Mouse (Mus musculus) c-Kit-negative CD71-positive TER-119-positive erythroid progenitor cells, embryonic 14.5 days (primary cell): Measurements from ENCODE around the gene 4922502D21Rik.

Experiments
- DNase-seq: peaks from one replicate; pipeline ENCODE4 v3.0.0-alpha.2; 2013; ENCODE audit warnings: low read depth, low spot score

Gene 4922502D21Rik

DNA sequence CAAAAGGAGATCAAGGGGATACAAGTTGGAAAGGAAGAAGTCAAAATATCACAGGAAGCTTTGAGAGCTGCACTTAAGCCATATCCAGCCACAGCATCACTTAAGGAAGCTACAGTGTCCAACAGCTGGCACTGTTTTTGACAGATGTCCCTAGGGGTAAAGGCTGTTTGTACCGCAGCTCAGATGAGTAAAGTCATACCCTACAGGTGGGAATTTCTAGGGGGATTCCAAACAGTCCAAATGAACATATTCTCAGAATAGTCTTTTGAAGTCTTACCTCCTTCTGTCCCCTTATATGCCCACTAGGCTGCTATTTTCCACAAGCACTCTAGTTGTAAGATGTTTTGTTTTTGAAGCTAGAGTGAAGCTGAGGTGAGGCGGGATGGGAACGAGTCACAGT lies 19.1 kb downstream of the 4922502D21Rik start:
- DNase-seq: no peak

DNA sequence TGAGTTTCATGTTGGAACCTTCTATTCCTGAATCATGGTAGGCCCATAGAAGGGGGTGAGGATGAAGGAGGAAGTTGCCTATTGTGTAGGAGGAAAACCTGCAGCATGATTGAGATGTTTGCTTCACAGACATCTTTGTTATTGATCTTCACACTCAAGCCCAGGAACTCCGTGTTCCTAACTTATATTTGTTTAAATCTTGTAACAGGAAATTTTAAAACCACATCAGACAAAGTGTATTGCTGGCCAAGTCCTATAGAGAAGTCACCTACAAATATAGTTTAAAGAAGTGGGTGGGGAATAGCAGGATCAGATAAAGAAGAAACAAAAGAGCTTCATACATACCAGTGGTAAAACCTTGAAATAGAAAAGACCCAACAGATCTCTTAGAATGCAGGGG lies 27.4 kb downstream of the 4922502D21Rik start:
- DNase-seq: no peak

DNA sequence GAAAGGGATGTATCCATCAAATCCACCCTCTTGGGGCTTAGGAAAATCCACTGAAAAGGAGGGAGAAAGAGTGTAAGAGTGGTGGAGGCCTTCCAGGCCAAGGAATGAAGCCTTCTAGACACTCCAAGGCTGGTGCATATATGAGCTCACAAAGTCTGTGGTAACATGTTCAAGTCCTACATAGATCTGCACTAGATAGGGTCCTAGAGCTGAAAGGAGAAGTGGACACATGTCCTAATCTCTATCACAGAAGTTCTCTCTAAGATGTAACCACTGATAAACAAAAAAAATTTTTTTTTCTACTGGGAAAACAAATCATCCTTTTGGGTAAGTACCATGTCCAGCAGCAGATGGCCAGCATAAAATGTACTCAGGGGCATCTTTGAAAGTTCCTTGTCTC lies 42.9 kb downstream of the 4922502D21Rik start:
- no peak for DNase-seq

DNA sequence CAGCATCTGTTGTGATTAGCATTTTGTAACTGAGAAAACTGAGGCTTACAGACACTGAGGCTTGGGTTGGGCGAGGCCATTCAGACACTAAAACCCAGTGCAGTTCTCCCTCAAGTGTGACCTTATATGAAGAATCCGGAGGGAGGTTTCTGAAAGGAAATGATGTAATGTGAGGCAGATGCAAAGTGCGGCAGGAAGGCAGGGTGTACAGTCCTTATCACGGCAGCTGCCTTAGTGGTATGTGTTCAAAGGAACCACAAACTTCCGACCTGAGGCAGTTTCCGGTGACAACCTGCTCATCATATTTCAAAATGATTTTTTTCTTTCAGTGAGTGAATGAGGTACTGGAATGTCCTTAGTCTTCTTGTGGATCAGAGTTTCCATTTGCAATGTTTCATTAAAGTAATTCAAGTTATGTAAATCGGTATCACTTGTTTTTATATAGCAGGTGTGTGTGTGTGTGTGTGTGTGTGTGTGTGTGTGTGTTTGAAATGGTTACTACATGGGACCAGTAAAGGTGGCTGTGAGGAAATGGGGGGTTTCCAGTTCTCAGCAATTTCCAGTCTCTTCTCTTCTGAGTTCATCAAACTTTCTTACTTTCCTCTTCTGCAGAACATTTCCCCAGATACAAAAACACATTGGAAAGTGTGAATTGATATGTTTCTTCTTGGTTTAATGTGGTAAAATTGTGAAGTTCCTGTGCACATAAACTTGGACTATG lies 47.1 kb downstream of the 4922502D21Rik start:
- no peak for DNase-seq

DNA sequence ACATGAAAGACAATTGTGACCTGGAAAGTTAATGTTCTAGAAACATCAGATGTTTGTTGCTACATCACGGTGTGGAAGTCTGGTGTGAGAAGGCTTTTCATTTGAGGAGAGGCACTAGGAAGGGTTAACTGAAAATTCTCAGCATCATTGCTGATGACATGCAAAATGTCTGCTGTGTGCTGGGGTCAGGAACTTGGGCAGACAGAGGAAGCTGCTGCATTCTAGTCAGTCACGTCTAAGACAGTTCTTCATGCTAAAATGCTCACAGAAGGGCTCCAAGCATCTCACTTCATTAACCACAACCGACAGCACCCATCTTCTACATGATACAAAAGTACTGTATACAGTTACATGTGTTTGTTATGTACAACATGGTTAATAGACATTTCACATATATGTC lies 48.3 kb downstream of the 4922502D21Rik start:
- DNase-seq: no peak

DNA sequence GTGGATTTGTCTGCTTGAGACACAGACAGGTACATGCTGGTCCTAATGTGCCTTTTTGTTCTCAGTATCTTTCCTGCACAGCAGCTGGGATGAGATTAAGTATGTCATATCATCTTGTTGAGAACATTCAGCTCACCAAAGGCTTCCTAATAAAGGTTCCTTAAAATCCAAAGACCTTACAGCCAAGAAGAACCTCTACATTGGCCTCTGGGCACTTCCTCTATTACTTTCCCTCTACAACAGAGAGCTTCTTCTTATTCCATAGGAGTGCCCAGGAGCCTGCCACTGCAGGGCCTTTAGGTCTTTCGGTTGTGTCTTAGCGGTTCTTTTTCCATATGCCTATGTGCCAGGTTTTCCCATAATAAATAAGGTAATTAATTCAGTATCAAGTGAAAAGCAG lies 55.1 kb downstream of the 4922502D21Rik start:
- no peak for DNase-seq

DNA sequence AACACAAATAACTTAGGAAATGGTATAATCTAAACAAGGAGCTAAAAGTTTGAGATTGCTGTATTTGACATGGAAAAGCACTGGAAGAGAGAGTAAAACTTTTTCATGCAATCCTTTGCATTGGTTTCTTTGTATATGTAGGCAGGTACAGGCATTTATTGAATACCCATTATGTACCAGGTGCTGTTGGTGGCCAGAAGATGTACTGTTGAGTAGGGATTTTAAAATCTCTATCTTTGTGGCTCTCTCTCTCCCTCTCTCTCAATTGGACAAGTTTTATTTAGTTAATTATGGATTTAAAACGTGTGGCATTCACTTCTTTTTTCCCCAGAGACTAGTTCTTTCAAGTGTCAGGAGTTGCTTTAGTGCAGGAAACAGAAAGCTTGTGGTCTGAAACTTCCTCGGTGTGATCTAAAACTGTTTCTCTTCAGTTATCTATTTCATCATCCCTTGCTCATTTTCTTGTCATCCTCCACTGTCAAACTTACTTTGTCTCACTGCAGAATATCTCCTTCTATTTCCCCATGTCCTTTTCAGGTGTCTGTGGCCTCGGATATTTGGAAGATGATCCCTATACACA lies 55.9 kb downstream of the 4922502D21Rik start:
- DNase-seq: no peak

DNA sequence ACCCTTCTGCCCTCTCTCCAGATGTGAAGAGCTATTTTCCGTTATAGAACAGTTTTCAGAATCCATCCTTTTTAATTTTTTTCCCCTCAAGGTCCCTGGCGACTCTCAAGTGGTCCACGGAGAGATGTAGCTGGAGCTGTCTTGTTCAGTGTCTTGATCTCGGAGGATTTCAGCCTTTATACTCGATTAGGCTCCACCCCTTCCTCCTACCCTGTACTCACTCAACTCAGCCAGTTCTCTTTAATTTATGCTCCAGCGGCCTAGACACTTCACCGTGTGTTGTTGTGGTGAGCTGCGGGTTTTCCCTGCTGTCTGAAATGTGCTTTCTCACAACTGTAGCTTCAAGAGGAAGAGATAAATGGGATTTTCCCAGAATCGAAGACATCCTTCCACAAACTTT lies 56.4 kb downstream of the 4922502D21Rik start, which contains the start of gene Cd69:
Gene Cd69, minus strand, starts transcription at position 217 of the 400 bp plus-strand sequence.
- DNase-seq: no peak

DNA sequence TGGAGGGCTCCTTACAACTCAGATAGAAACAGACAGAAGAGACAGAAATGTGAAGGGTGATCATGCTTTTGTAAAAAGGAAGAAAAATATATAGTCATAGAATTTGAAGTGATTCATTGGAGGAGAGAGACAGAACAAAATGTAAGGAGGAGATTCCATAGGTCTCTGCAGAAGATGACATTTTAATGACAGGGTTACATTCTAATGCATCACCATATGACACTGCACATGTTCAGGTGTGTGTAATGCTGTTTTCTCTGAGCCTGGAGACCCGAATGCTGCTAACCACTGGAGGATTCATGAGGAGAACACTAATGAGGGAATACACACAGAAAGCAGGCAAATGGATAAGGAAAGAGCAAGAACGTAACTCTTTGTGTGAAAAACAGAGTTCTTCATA lies 57.1 kb downstream of the 4922502D21Rik start:
- DNase-seq: no peak

DNA sequence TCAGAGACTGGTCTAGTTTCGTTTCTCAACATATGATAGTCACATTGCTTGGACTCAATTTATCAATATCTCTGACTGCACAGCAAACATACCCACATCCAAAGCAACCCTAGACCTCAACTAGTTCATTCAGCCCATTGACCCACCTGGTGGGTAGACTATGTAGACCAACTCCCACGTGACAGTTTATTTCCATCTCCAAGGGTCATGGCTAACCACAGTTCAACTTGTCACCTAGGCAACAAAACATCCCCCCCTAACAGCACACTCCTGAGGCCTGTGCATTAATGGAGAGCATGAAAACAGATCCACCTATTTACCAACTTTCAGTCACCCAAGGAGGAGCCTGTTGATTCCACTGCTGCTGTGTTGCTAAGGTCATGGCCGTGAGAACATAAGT lies 57.9 kb downstream of the 4922502D21Rik start:
- DNase-seq: no peak
